Mouse (Mus musculus) liver, embryonic 13.5 days (tissue): Measurements from ENCODE around the gene Fyn. TPM values are rescaled to one million over a fixed set of nuclear protein-coding genes. Genes with fewer than 3 reads are reported as not detected.
A peak's percentile ranks its signal among the peaks of the same experiment; 100 is the strongest.

Experiments
- ATAC-seq: fragments of 200-750 bp; cut with Nextera tagmentation; 2 replicates; pipeline ENCODE4 v1.8.0; 2017; ENCODE audit warnings: low read depth, mild to moderate bottlenecking, moderate number of reproducible peaks, moderate library complexity
- DNase-seq: peaks from one replicate; pipeline ENCODE4 v3.0.0; 2022
- H3K27ac ChIP-seq: fragments of 300-500 bp; sonication (generic); 2 replicates; pipeline ENCODE4 v1.5.1; 2015; ENCODE audit warnings: moderate library complexity, mild to moderate bottlenecking, inconsistent platforms
- H3K27me3 ChIP-seq: fragments of 300-500 bp; sonication (generic); 2 replicates; pipeline ENCODE4 v1.6.1; 2015; ENCODE audit warnings: mild to moderate bottlenecking, inconsistent platforms
- H3K36me3 ChIP-seq: fragments of 300-500 bp; sonication (generic); 2 replicates; pipeline ENCODE4 v1.6.1; 2015; ENCODE audit warnings: mild to moderate bottlenecking, inconsistent platforms
- H3K4me1 ChIP-seq: fragments of 300-500 bp; sonication (generic); replicated peaks from 2 replicates; pipeline ENCODE4 v1.6.1; 2015; ENCODE audit warnings: inconsistent platforms
- H3K4me2 ChIP-seq: fragments of 300-500 bp; sonication (generic); 2 replicates; pipeline ENCODE4 v1.6.1; 2015; ENCODE audit warnings: inconsistent platforms, mild to moderate bottlenecking, moderate library complexity
- H3K4me3 ChIP-seq: fragments of 300-500 bp; sonication (generic); replicated peaks from 2 replicates; pipeline ENCODE4 v1.5.1; 2015; ENCODE audit warnings: mild to moderate bottlenecking, inconsistent platforms
- H3K9ac ChIP-seq: fragments of 300-500 bp; sonication (generic); 2 replicates; pipeline ENCODE4 v1.6.1; 2015; ENCODE audit warnings: mild to moderate bottlenecking, inconsistent platforms
- H3K9me3 ChIP-seq: fragments of 300-500 bp; sonication (generic); replicated peaks from 2 replicates; pipeline ENCODE4 v1.6.1; 2016; ENCODE audit warnings: inconsistent platforms
- WGBS: fragments of 180-500 bp; shearing (Covaris S2); methylation state at CpG from one replicate; pipeline ENCODE4 v1.1.7; 2015; ENCODE audit not compliant: insufficient replicate concordance; 5-methylcytosine and 5-hydroxymethylcytosine counted together
- polyA plus RNA-seq: library from polyadenylated mRNA; unstranded; fragments of >200 nt; fragmentation: Nextera tagmentation; extraction: Ambion mirVana; gene quantifications from 2 replicates; pipeline ENCODE4 v1.2.1, GENCODE M21; 2015

The Fyn gene
- polyA plus RNA-seq, 1 experiment from 2014 or later = 6.5 TPM

- Histone ChIP-seq H3K27ac (no peak overlapping the region), H3K4me2 (no peak overlapping the region), H3K9ac (no peak overlapping the region), H3K4me3 (no peak overlapping the region), H3K27me3 (no peaks in the 10 kb centered on the region), H3K4me1 (no peaks in the 10 kb centered on the region), H3K36me3 (no peaks in the 10 kb centered on the region), H3K9me3 (no peaks in the 10 kb centered on the region)
- ATAC-seq = no peak
- 70% methylated on average over 7 of the region's 7 CpGs for WGBS
- no peak for DNase-seq
Measured at GRCm38 (mm10) chr10:39398924-39399323, 30.3 kb downstream of the Fyn start.

DNA sequence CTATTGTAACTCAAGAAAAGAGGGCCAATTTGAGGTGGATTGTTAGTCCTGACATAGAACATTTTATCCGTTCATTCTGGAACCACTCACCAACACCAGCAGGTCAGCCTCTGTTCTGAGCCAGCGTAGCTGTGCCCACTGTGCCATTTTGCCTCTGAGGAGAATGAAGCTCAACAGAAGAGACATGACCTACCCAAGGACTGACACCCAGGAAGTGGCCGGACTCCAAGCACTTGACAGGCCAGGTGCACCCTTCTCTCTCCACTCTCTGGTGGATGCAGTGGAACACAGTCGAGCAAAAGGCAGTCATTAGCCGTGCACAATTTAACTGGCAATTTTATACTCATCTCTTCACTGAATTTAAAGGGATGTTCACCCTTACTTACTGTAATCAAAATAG is 31.5 kb downstream of the Fyn start:
- WGBS = 81% methylated on average over 5 of the region's 5 CpGs
- Histone ChIP-seq H3K4me3 (no peak overlapping the region), H3K27me3 (no peaks in the 10 kb centered on the region), H3K27ac (no peak overlapping the region), H3K4me1 (no peaks in the 10 kb centered on the region), H3K9ac (no peak overlapping the region), H3K4me2 (no peak overlapping the region), H3K9me3 (no peaks in the 10 kb centered on the region), H3K36me3 (no peaks in the 10 kb centered on the region)
- DNase-seq = no peak
- no peak for ATAC-seq

DNA sequence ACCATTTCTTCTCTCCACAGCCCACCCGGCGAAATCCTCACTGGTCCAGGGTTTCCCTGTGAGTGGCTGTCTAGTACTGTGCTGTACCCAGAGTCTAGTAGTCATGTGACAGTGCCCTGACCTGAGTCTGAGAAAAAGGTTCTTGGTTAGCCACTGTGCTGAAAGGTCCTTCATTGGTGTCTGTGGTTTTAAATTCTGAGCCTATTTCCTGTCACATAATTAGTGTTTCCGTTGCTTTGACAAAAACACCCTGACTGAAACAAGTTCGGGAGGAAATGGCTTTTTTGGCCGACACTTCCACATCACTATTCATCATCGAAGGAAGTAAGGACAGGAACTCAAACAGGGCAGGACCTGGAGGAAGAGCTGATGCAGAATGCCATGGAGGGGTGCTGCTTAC is 33.8 kb downstream of the Fyn start:
- Histone ChIP-seq H3K36me3 (no peaks in the 10 kb centered on the region), H3K4me1 (0 out of 2 replicates have a peak, but pooled peaks cover 9% of the 10 kb centered on the region), H3K27ac (no peak overlapping the region), H3K9me3 (no peaks in the 10 kb centered on the region), H3K27me3 (no peaks in the 10 kb centered on the region), H3K4me2 (no peak overlapping the region), H3K9ac (no peak overlapping the region), H3K4me3 (no peak overlapping the region)
- DNase-seq (no peak), ATAC-seq (no peak)
- WGBS = 42% methylated on average over 6 of the region's 6 CpGs

GRCm38 (mm10) chr10:39403706-39404105 is 35.1 kb downstream of the Fyn start:
- H3K4me2 ChIP-seq = no peak overlapping the region
- no peak overlapping the region for H3K9ac ChIP-seq
- no peaks in the 10 kb centered on the region for H3K27me3 ChIP-seq
- no peak overlapping the region for H3K4me3 ChIP-seq
- ATAC-seq (no peak), DNase-seq (no peak)
- no peaks in the 10 kb centered on the region for H3K9me3 ChIP-seq
- no peak overlapping the region for H3K27ac ChIP-seq
- H3K36me3 ChIP-seq = no peaks in the 10 kb centered on the region
- H3K4me1 ChIP-seq = 0 out of 2 replicates have a peak, but pooled peaks cover 13% of the 10 kb centered on the region
- 74% methylated on average over 6 of the region's 6 CpGs for WGBS

- H3K27ac ChIP-seq = no peak overlapping the region
- no peak overlapping the region for H3K4me3 ChIP-seq
- no peaks in the 10 kb centered on the region for H3K36me3 ChIP-seq
- H3K9ac ChIP-seq = no peak overlapping the region
- DNase-seq (no peak), ATAC-seq (no peak)
- H3K4me2 ChIP-seq = no peak overlapping the region
- 0 out of 2 replicates have a peak, but pooled peaks cover 13% of the 10 kb centered on the region for H3K4me1 ChIP-seq
- H3K9me3 ChIP-seq = no peaks in the 10 kb centered on the region
- no peaks in the 10 kb centered on the region for H3K27me3 ChIP-seq
- WGBS = 76% methylated on average over 4 of the region's 4 CpGs
Measured at GRCm38 (mm10) chr10:39404175-39404574, 35.5 kb downstream of the Fyn start.

- H3K27ac ChIP-seq = no peak overlapping the region
- no peak overlapping the region for H3K9ac ChIP-seq
- ATAC-seq (peak; percentile 31; the same call in 1 of the 2 replicates), DNase-seq (no peak)
- H3K27me3 ChIP-seq = no peaks in the 10 kb centered on the region
- 0 out of 2 replicates have a peak, but pooled peaks cover 13% of the 10 kb centered on the region for H3K4me1 ChIP-seq
- no peaks in the 10 kb centered on the region for H3K9me3 ChIP-seq
- H3K36me3 ChIP-seq = no peaks in the 10 kb centered on the region
- no peak overlapping the region for H3K4me3 ChIP-seq
- no peak overlapping the region for H3K4me2 ChIP-seq
- 56% methylated on average over 10 of the region's 10 CpGs for WGBS
Measured at GRCm38 (mm10) chr10:39405982-39406797, 37.5 kb downstream of the Fyn start.

- no peak for ATAC-seq
- H3K4me2 ChIP-seq = no peak overlapping the region
Measured at GRCm38 (mm10) chr10:39406798-39407189, 38.1 kb downstream of the Fyn start.

DNA sequence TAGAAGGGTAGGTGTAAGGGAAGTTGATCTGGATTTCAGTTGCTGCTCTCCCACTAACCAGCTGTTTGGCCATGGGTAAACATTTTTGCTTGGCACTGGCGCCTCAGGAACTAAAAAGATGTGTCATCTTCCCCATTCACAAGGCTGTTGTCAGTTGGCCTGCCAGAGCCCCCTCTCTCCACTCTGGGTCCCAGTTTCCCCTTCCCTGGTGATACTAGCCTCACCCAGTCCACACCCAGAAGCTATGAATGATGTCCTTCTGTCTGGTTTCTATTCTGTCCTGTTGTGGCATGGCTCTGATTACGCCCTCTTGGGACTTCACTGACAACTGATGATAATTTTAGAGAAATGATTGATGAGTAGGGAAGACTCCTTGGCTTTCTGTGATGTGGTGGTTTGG is 38.9 kb downstream of the Fyn start:
- H3K36me3 ChIP-seq = no peaks in the 10 kb centered on the region
- 69% methylated on average over 2 of the region's 2 CpGs for WGBS
- no peak for ATAC-seq
- DNase-seq = no peak
- H3K27me3 ChIP-seq = no peaks in the 10 kb centered on the region
- peaks cover 25% of the 10 kb centered on the region for H3K4me1 ChIP-seq
- H3K4me2 ChIP-seq = no peak overlapping the region
- no peak overlapping the region for H3K9ac ChIP-seq
- no peak overlapping the region for H3K27ac ChIP-seq
- H3K9me3 ChIP-seq = no peaks in the 10 kb centered on the region
- H3K4me3 ChIP-seq = no peak overlapping the region

More at GRCm38 (mm10) chr10:39406798-39407189, 38.1 kb downstream of the Fyn start:
- H3K4me1 ChIP-seq = peaks cover 17% of the 10 kb centered on the region
- no peaks in the 10 kb centered on the region for H3K9me3 ChIP-seq
- no peak overlapping the region for H3K9ac ChIP-seq
- H3K27ac ChIP-seq = no peak overlapping the region
- H3K4me3 ChIP-seq = no peak overlapping the region
- WGBS = 77% methylated on average over 7 of the region's 7 CpGs
- no peaks in the 10 kb centered on the region for H3K36me3 ChIP-seq
- no peaks in the 10 kb centered on the region for H3K27me3 ChIP-seq
- DNase-seq = no peak

GRCm38 (mm10) chr10:39409602-39410001 is 40.9 kb downstream of the Fyn start:
- no peaks in the 10 kb centered on the region for H3K27me3 ChIP-seq
- no peak overlapping the region for H3K4me2 ChIP-seq
- H3K4me3 ChIP-seq = no peak overlapping the region
- no peaks in the 10 kb centered on the region for H3K9me3 ChIP-seq
- 69% methylated on average over 7 of the region's 7 CpGs for WGBS
- H3K27ac ChIP-seq = no peak overlapping the region
- peaks cover 41% of the 10 kb centered on the region for H3K4me1 ChIP-seq
- DNase-seq = no peak
- H3K36me3 ChIP-seq = no peaks in the 10 kb centered on the region
- H3K9ac ChIP-seq = no peak overlapping the region
- ATAC-seq = no peak

- no peak overlapping the region for H3K9ac ChIP-seq
- H3K9me3 ChIP-seq = no peaks in the 10 kb centered on the region
- ATAC-seq (no peak), DNase-seq (no peak)
- H3K27me3 ChIP-seq = no peaks in the 10 kb centered on the region
- no peaks in the 10 kb centered on the region for H3K36me3 ChIP-seq
- H3K4me2 ChIP-seq = no peak overlapping the region
- no peak overlapping the region for H3K4me3 ChIP-seq
- no peak overlapping the region for H3K27ac ChIP-seq
- peaks cover 42% of the 10 kb centered on the region for H3K4me1 ChIP-seq
- 71% methylated on average over 6 of the region's 6 CpGs for WGBS
Measured at GRCm38 (mm10) chr10:39410151-39410649, 41.5 kb downstream of the Fyn start.

DNA sequence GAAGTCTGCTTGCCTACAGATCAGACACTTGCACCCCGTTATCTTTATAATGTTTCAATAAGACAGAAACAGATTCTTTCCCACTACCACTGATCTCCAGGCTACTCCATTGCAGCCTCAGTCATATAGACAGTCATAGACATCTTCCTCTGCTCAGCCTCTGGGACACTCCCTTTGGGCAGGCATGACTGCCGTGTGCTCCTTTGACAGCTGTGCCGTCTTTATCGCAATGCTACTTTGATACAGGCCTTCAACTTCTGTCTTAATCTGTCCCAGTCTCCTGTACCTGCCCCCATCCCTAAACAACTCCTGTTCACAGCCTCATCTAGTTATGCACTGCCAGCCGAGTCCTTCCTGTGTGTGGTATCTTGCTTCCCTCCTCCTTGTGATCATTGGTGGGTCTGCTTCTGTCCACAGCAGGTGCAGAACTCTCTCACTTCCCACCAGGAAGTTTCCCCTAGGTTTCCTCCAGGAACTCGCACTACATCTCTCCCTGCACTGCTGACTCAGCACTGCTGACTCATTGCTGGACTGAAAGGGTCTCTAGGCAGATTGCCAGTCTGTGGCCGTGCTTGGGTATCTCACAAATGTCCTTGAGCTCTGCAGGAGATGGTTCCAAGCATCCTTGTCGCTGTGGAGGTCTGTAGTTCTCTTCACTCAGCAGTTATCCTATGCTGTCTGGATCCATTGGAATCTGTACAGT is 43.4 kb downstream of the Fyn start:
- Histone ChIP-seq H3K9ac (no peak overlapping the region), H3K4me2 (no peak overlapping the region), H3K4me3 (no peak overlapping the region), H3K4me1 (peaks cover 41% of the 10 kb centered on the region), H3K9me3 (no peaks in the 10 kb centered on the region), H3K27ac (no peak overlapping the region), H3K27me3 (no peaks in the 10 kb centered on the region), H3K36me3 (no peaks in the 10 kb centered on the region)
- ATAC-seq = peak; percentile 65; the same call in 1 of the 2 replicates
- peak; percentile 8 for DNase-seq
- 33% methylated on average over 8 of the region's 8 CpGs for WGBS
